Mouse (Mus musculus) hindbrain, embryonic 12.5 days (tissue): ENCODE data around the gene Slc47a1. TPM values are rescaled to one million over a fixed set of nuclear protein-coding genes. Genes with fewer than 3 reads are reported as not detected.

Experiments used
- ATAC-seq: fragments of 200-750 bp; cut with Nextera tagmentation; 2 replicates; pipeline ENCODE4 v1.8.0; 2017; ENCODE audit warnings: moderate TSS enrichment; ENCODE audit not compliant: low FRiP score
- H3K27ac ChIP-seq: fragments of 300-500 bp; sonication (generic); 2 replicates; pipeline ENCODE4 v1.5.1; 2016; ENCODE audit warnings: mild to moderate bottlenecking
- H3K27me3 ChIP-seq: fragments of 300-500 bp; sonication (generic); 2 replicates; pipeline ENCODE4 v1.6.1; 2016; ENCODE audit warnings: mild to moderate bottlenecking
- H3K36me3 ChIP-seq: fragments of 300-500 bp; sonication (generic); 2 replicates; pipeline ENCODE4 v1.6.1; 2016; ENCODE audit warnings: mild to moderate bottlenecking
- H3K4me1 ChIP-seq: fragments of 300-500 bp; sonication (generic); 2 replicates; pipeline ENCODE4 v1.6.1; 2016
- H3K4me2 ChIP-seq: fragments of 300-500 bp; sonication (generic); replicated peaks from 2 replicates; pipeline ENCODE4 v1.6.1; 2016; ENCODE audit warnings: mild to moderate bottlenecking
- H3K4me3 ChIP-seq: fragments of 300-500 bp; sonication (generic); 2 replicates; pipeline ENCODE4 v1.5.1; 2016; ENCODE audit warnings: mild to moderate bottlenecking
- H3K9ac ChIP-seq: fragments of 300-500 bp; sonication (generic); 2 replicates; pipeline ENCODE4 v1.6.1; 2016; ENCODE audit warnings: mild to moderate bottlenecking, moderate library complexity
- H3K9me3 ChIP-seq: fragments of 300-500 bp; sonication (generic); replicated peaks from 2 replicates; pipeline ENCODE4 v1.6.1; 2016; ENCODE audit warnings: mild to moderate bottlenecking
- WGBS: fragments of 180-500 bp; shearing (Covaris S2); methylation state at CpG from one replicate; pipeline ENCODE4 v1.1.7; 2016; 5-methylcytosine and 5-hydroxymethylcytosine counted together
- polyA plus RNA-seq: library from polyadenylated mRNA; unstranded; fragments of >200 nt; fragmentation: Nextera tagmentation; extraction: Ambion mirVana; gene quantifications from 2 replicates; pipeline ENCODE4 v1.2.1, GENCODE M21; 2016

The Slc47a1 gene
- polyA plus RNA-seq, 1 experiment from 2014 or later: 0.10 TPM

- ATAC-seq: no peak
- WGBS: 88% methylated on average over 9 of the region's 9 CpGs
These were observed 11.4 kb downstream of the Slc47a1 start for GRCm38 (mm10) chr11:61366517-61367273.

GRCm38 (mm10) chr11:61365938-61366337 is 12.2 kb downstream of the Slc47a1 start:
- Histone ChIP-seq H3K4me2 (no peak overlapping the region), H3K27me3 (no peaks in the 10 kb centered on the region), H3K27ac (no peak overlapping the region), H3K9ac (no peak overlapping the region), H3K36me3 (no peaks in the 10 kb centered on the region), H3K4me1 (no peaks in the 10 kb centered on the region), H3K4me3 (no peak overlapping the region), H3K9me3 (no peaks in the 10 kb centered on the region)
- no peak for ATAC-seq
- WGBS: 75% methylated on average over 3 of the region's 3 CpGs

More at GRCm38 (mm10) chr11:61366517-61367273, 11.4 kb downstream of the Slc47a1 start:
- no peaks in the 10 kb centered on the region for H3K36me3 ChIP-seq
- H3K9ac ChIP-seq: no peak overlapping the region
- H3K27me3 ChIP-seq: no peaks in the 10 kb centered on the region
- no peak overlapping the region for H3K4me2 ChIP-seq
- H3K9me3 ChIP-seq: no peaks in the 10 kb centered on the region
- H3K4me1 ChIP-seq: no peaks in the 10 kb centered on the region
- no peak overlapping the region for H3K27ac ChIP-seq
- H3K4me3 ChIP-seq: no peak overlapping the region

- no peaks in the 10 kb centered on the region for H3K4me1 ChIP-seq
- no peak overlapping the region for H3K4me3 ChIP-seq
- H3K36me3 ChIP-seq: no peaks in the 10 kb centered on the region
- H3K27ac ChIP-seq: no peak overlapping the region
- 82% methylated on average over 6 of the region's 6 CpGs for WGBS
- H3K9ac ChIP-seq: no peak overlapping the region
- H3K4me2 ChIP-seq: no peak overlapping the region
- no peaks in the 10 kb centered on the region for H3K9me3 ChIP-seq
- H3K27me3 ChIP-seq: no peaks in the 10 kb centered on the region
- no peak for ATAC-seq
These were observed 14.0 kb downstream of the Slc47a1 start for GRCm38 (mm10) chr11:61364096-61364495.

- no peaks in the 10 kb centered on the region for H3K27me3 ChIP-seq
- no peak overlapping the region for H3K27ac ChIP-seq
- H3K36me3 ChIP-seq: no peaks in the 10 kb centered on the region
- no peaks in the 10 kb centered on the region for H3K4me1 ChIP-seq
- H3K9ac ChIP-seq: no peak overlapping the region
- no peak overlapping the region for H3K4me2 ChIP-seq
- WGBS: 87% methylated on average over 11 of the region's 11 CpGs
- ATAC-seq: no peak
- no peaks in the 10 kb centered on the region for H3K9me3 ChIP-seq
- no peak overlapping the region for H3K4me3 ChIP-seq
These were observed 16.5 kb downstream of the Slc47a1 start for GRCm38 (mm10) chr11:61361515-61362190.

- ATAC-seq: no peak
- Histone ChIP-seq H3K4me1 (no peaks in the 10 kb centered on the region), H3K9ac (no peak overlapping the region), H3K36me3 (no peaks in the 10 kb centered on the region), H3K9me3 (no peaks in the 10 kb centered on the region), H3K4me2 (no peak overlapping the region), H3K27me3 (no peaks in the 10 kb centered on the region), H3K4me3 (no peak overlapping the region), H3K27ac (no peak overlapping the region)
- 87% methylated on average over 9 of the region's 9 CpGs for WGBS
These were observed 21.5 kb downstream of the Slc47a1 start for GRCm38 (mm10) chr11:61356600-61356999.

- Histone ChIP-seq H3K9me3 (no peaks in the 10 kb centered on the region), H3K36me3 (no peaks in the 10 kb centered on the region), H3K9ac (no peak overlapping the region), H3K4me1 (no peaks in the 10 kb centered on the region), H3K4me2 (no peak overlapping the region), H3K27ac (no peak overlapping the region), H3K27me3 (no peaks in the 10 kb centered on the region), H3K4me3 (no peak overlapping the region)
- WGBS: 77% methylated on average over 6 of the region's 6 CpGs
- ATAC-seq: no peak
These were observed 22.0 kb downstream of the Slc47a1 start for GRCm38 (mm10) chr11:61356111-61356510.

- no peak overlapping the region for H3K4me2 ChIP-seq
- H3K27ac ChIP-seq: no peak overlapping the region
- ATAC-seq: no peak
- no peaks in the 10 kb centered on the region for H3K9me3 ChIP-seq
- WGBS: 86% methylated on average over 5 of the region's 5 CpGs
- H3K4me1 ChIP-seq: no peaks in the 10 kb centered on the region
- no peak overlapping the region for H3K9ac ChIP-seq
- no peaks in the 10 kb centered on the region for H3K36me3 ChIP-seq
- H3K27me3 ChIP-seq: no peaks in the 10 kb centered on the region
- no peak overlapping the region for H3K4me3 ChIP-seq
These were observed 22.8 kb downstream of the Slc47a1 start for GRCm38 (mm10) chr11:61355351-61355750.

- Histone ChIP-seq H3K27me3 (no peaks in the 10 kb centered on the region), H3K4me1 (no peaks in the 10 kb centered on the region), H3K4me2 (no peak overlapping the region), H3K36me3 (no peaks in the 10 kb centered on the region), H3K27ac (no peak overlapping the region), H3K9ac (no peak overlapping the region), H3K9me3 (no peaks in the 10 kb centered on the region), H3K4me3 (no peak overlapping the region)
- no peak for ATAC-seq
- WGBS: 81% methylated on average over 6 of the region's 6 CpGs
These were observed 23.8 kb downstream of the Slc47a1 start for GRCm38 (mm10) chr11:61354346-61354745.

GRCm38 (mm10) chr11:61353038-61353437 is 25.1 kb downstream of the Slc47a1 start:
- 87% methylated on average over 2 of the region's 2 CpGs for WGBS
- H3K9me3 ChIP-seq: no peaks in the 10 kb centered on the region
- H3K27me3 ChIP-seq: no peaks in the 10 kb centered on the region; the same call in 1 of the 2 replicates
- H3K9ac ChIP-seq: no peak overlapping the region
- no peak for ATAC-seq
- no peaks in the 10 kb centered on the region for H3K36me3 ChIP-seq
- H3K4me1 ChIP-seq: no peaks in the 10 kb centered on the region
- no peak overlapping the region for H3K4me2 ChIP-seq
- H3K4me3 ChIP-seq: no peak overlapping the region
- H3K27ac ChIP-seq: no peak overlapping the region

- no peaks in the 10 kb centered on the region; the same call in 1 of the 2 replicates for H3K27me3 ChIP-seq
- H3K4me3 ChIP-seq: no peak overlapping the region
- no peaks in the 10 kb centered on the region for H3K9me3 ChIP-seq
- H3K4me1 ChIP-seq: no peaks in the 10 kb centered on the region
- WGBS: 68% methylated on average over 9 of the region's 9 CpGs
- no peaks in the 10 kb centered on the region for H3K36me3 ChIP-seq
- H3K4me2 ChIP-seq: no peak overlapping the region
- H3K27ac ChIP-seq: no peak overlapping the region
- no peak overlapping the region for H3K9ac ChIP-seq
- ATAC-seq: no peak
These were observed 25.9 kb downstream of the Slc47a1 start for GRCm38 (mm10) chr11:61352138-61352651.

GRCm38 (mm10) chr11:61349337-61349736 is 28.8 kb downstream of the Slc47a1 start:
- Histone ChIP-seq H3K27me3 (no peaks in the 10 kb centered on the region; the same call in 1 of the 2 replicates), H3K4me2 (no peak overlapping the region), H3K36me3 (no peaks in the 10 kb centered on the region), H3K4me3 (no peak overlapping the region), H3K9ac (no peak overlapping the region), H3K4me1 (no peaks in the 10 kb centered on the region), H3K27ac (no peak overlapping the region), H3K9me3 (no peaks in the 10 kb centered on the region)
- ATAC-seq: no peak
- 16% methylated on average over 8 of the region's 8 CpGs for WGBS

- H3K9me3 ChIP-seq: no peaks in the 10 kb centered on the region
- no peak for ATAC-seq
- peaks cover 32% of the 10 kb centered on the region for H3K27me3 ChIP-seq
- WGBS: 59% methylated on average over 8 of the region's 8 CpGs
- no peak overlapping the region for H3K4me3 ChIP-seq
- H3K36me3 ChIP-seq: no peaks in the 10 kb centered on the region
- H3K4me1 ChIP-seq: peaks cover 11% of the 10 kb centered on the region
- no peak overlapping the region for H3K27ac ChIP-seq
- H3K9ac ChIP-seq: no peak overlapping the region
- H3K4me2 ChIP-seq: no peak overlapping the region
These were observed 32.0 kb downstream of the Slc47a1 start for GRCm38 (mm10) chr11:61346133-61346532.
